Mouse (Mus musculus) kidney, embryonic 15.5 days (tissue): Measurements from ENCODE around the gene Zfp653. TPM values are rescaled to one million over a fixed set of nuclear protein-coding genes. Genes with fewer than 3 reads are reported as not detected.

Experiments used
- ATAC-seq: fragments of 200-750 bp; cut with Nextera tagmentation; replicated peaks from 2 replicates; pipeline ENCODE4 v1.8.0; 2017; ENCODE audit warnings: moderate TSS enrichment; ENCODE audit not compliant: low FRiP score
- H3K27ac ChIP-seq: fragments of 300-500 bp; sonication (generic); 2 replicates; pipeline ENCODE4 v1.5.1; 2015; ENCODE audit warnings: mild to moderate bottlenecking, inconsistent platforms
- H3K27me3 ChIP-seq: fragments of 300-500 bp; sonication (generic); 2 replicates; pipeline ENCODE4 v1.6.1; 2015; ENCODE audit warnings: inconsistent platforms
- H3K36me3 ChIP-seq: fragments of 300-500 bp; sonication (generic); 2 replicates; pipeline ENCODE4 v1.6.1; 2015; ENCODE audit warnings: inconsistent platforms
- H3K4me1 ChIP-seq: fragments of 300-500 bp; sonication (generic); 2 replicates; pipeline ENCODE4 v1.6.1; 2015; ENCODE audit warnings: inconsistent platforms
- H3K4me2 ChIP-seq: fragments of 300-500 bp; sonication (generic); 2 replicates; pipeline ENCODE4 v1.6.1; 2015; ENCODE audit warnings: moderate library complexity, mild to moderate bottlenecking, inconsistent platforms
- H3K4me3 ChIP-seq: fragments of 300-500 bp; sonication (generic); replicated peaks from 2 replicates; pipeline ENCODE4 v1.5.1; 2015; ENCODE audit warnings: mild to moderate bottlenecking, inconsistent platforms
- H3K9ac ChIP-seq: fragments of 300-500 bp; sonication (generic); 2 replicates; pipeline ENCODE4 v1.6.1; 2015; ENCODE audit warnings: mild to moderate bottlenecking, inconsistent platforms
- H3K9me3 ChIP-seq: fragments of 300-500 bp; sonication (generic); replicated peaks from 2 replicates; pipeline ENCODE4 v1.6.1; 2016; ENCODE audit warnings: inconsistent platforms
- WGBS: fragments of 180-500 bp; shearing (Covaris S2); methylation state at CpG from one replicate; pipeline ENCODE4 v1.1.7; 2015; ENCODE audit warnings: mixed read lengths; 5-methylcytosine and 5-hydroxymethylcytosine counted together
- polyA plus RNA-seq: library from polyadenylated mRNA; unstranded; fragments of >200 nt; fragmentation: Nextera tagmentation; extraction: Ambion mirVana; gene quantifications from 2 replicates; pipeline ENCODE4 v1.2.1, GENCODE M21; 2015

Gene Zfp653
- polyA plus RNA-seq = 11.7 and 14.0 TPM in 2 replicates

GRCm38 (mm10) chr9:22070791-22071573 lies at the start of gene Zfp653, which contains the start of gene Gm49318:
Gene Zfp653, minus strand, starts transcription at chr9:22071376.
Gene Gm49318, minus strand, starts transcription at chr9:22071259.
- under 1% methylated on average over 77 of the region's 87 CpGs for WGBS
- H3K4me2 ChIP-seq = peak within 1 kb of the TSS; percentile 64
- peak within 1 kb of the TSS; percentile 99 for H3K27ac ChIP-seq
- H3K27me3 ChIP-seq = no peaks in the 10 kb centered on the region
- peaks cover 24% of the 10 kb centered on the region for H3K4me1 ChIP-seq
- H3K36me3 ChIP-seq = peaks cover 42% of the 10 kb centered on the region
- H3K4me3 ChIP-seq = peak within 1 kb of the TSS; percentile 91
- H3K9ac ChIP-seq = peak within 1 kb of the TSS; percentile 93
- peak; percentile 98 for ATAC-seq
- H3K9me3 ChIP-seq = no peaks in the 10 kb centered on the region

- ATAC-seq = no peak
- H3K4me3 ChIP-seq = no peak overlapping the region
- no peak overlapping the region for H3K4me2 ChIP-seq
- no peaks in the 10 kb centered on the region for H3K9me3 ChIP-seq
- no peaks in the 10 kb centered on the region for H3K36me3 ChIP-seq
- H3K4me1 ChIP-seq = peaks cover 16% of the 10 kb centered on the region
- WGBS = 88% methylated on average over 4 of the region's 4 CpGs
- H3K27ac ChIP-seq = no peak overlapping the region
- no peaks in the 10 kb centered on the region for H3K27me3 ChIP-seq
- no peak overlapping the region for H3K9ac ChIP-seq
Measured at GRCm38 (mm10) chr9:22119543-22119942, 48.4 kb upstream of the Zfp653 start.

GRCm38 (mm10) chr9:22117754-22118456 lies 46.7 kb upstream of the Zfp653 start:
- H3K9me3 ChIP-seq = no peaks in the 10 kb centered on the region
- H3K36me3 ChIP-seq = peaks cover 11% of the 10 kb centered on the region
- H3K4me1 ChIP-seq = peaks cover 16% of the 10 kb centered on the region
- H3K9ac ChIP-seq = 0 out of 2 replicates have a peak overlapping the region, but pooled peaks have one; percentile 84
- no peak overlapping the region for H3K27ac ChIP-seq
- H3K4me3 ChIP-seq = peak overlapping the region; percentile 82
- no peaks in the 10 kb centered on the region for H3K27me3 ChIP-seq
- 43% methylated on average over 10 of the region's 10 CpGs for WGBS
- peak overlapping the region; percentile 70 for H3K4me2 ChIP-seq
- ATAC-seq = no peak

GRCm38 (mm10) chr9:22116740-22117426 lies 45.7 kb upstream of the Zfp653 start, which contains the start of gene Elof1:
Gene Elof1, minus strand, starts transcription at chr9:22117172.
- under 1% methylated on average over 52 of the region's 52 CpGs for WGBS
- Histone ChIP-seq H3K27me3 (no peaks in the 10 kb centered on the region), H3K4me2 (peak within 1 kb of the TSS; percentile 70), H3K9me3 (no peaks in the 10 kb centered on the region), H3K27ac (peak within 1 kb of the TSS; percentile 74), H3K36me3 (peaks cover 21% of the 10 kb centered on the region), H3K4me3 (peak within 1 kb of the TSS; percentile 82), H3K9ac (peak within 1 kb of the TSS; percentile 84), H3K4me1 (peaks cover 16% of the 10 kb centered on the region)
- peak; percentile 95 for ATAC-seq

GRCm38 (mm10) chr9:22116086-22116485 lies 44.9 kb upstream of the Zfp653 start:
- no peaks in the 10 kb centered on the region for H3K27me3 ChIP-seq
- H3K27ac ChIP-seq = no peak overlapping the region
- ATAC-seq = no peak
- H3K9me3 ChIP-seq = no peaks in the 10 kb centered on the region
- peaks cover 29% of the 10 kb centered on the region for H3K36me3 ChIP-seq
- peaks cover 16% of the 10 kb centered on the region for H3K4me1 ChIP-seq
- 23% methylated on average over 15 of the region's 15 CpGs for WGBS
- H3K4me3 ChIP-seq = peak overlapping the region; percentile 82
- peak overlapping the region; percentile 84 for H3K9ac ChIP-seq
- peak overlapping the region; percentile 70 for H3K4me2 ChIP-seq

- H3K9me3 ChIP-seq = no peaks in the 10 kb centered on the region
- no peaks in the 10 kb centered on the region for H3K27me3 ChIP-seq
- no peak overlapping the region for H3K27ac ChIP-seq
- no peak for ATAC-seq
- H3K9ac ChIP-seq = peak overlapping the region; percentile 84
- peaks cover 16% of the 10 kb centered on the region for H3K4me1 ChIP-seq
- H3K4me3 ChIP-seq = peak overlapping the region; percentile 82
- WGBS = 89% methylated on average over 4 of the region's 4 CpGs
- peak overlapping the region; percentile 70 for H3K4me2 ChIP-seq
- peaks cover 33% of the 10 kb centered on the region for H3K36me3 ChIP-seq
Measured at GRCm38 (mm10) chr9:22115635-22116034, 44.5 kb upstream of the Zfp653 start.

GRCm38 (mm10) chr9:22108194-22108593 lies 37.0 kb upstream of the Zfp653 start:
- peaks cover 39% of the 10 kb centered on the region for H3K36me3 ChIP-seq
- no peak overlapping the region for H3K4me2 ChIP-seq
- no peak overlapping the region for H3K9ac ChIP-seq
- 88% methylated on average over 9 of the region's 9 CpGs for WGBS
- H3K27ac ChIP-seq = no peak overlapping the region
- no peak for ATAC-seq
- H3K27me3 ChIP-seq = no peaks in the 10 kb centered on the region
- no peaks in the 10 kb centered on the region for H3K9me3 ChIP-seq
- H3K4me3 ChIP-seq = no peak overlapping the region
- no peaks in the 10 kb centered on the region for H3K4me1 ChIP-seq

- H3K9ac ChIP-seq = no peak overlapping the region
- peak overlapping the region; percentile 42 for H3K4me2 ChIP-seq
- peaks cover 45% of the 10 kb centered on the region for H3K27me3 ChIP-seq
- H3K27ac ChIP-seq = no peak overlapping the region
- H3K4me1 ChIP-seq = peaks cover 19% of the 10 kb centered on the region
- H3K9me3 ChIP-seq = no peaks in the 10 kb centered on the region
- H3K4me3 ChIP-seq = peak overlapping the region; percentile 13
- no peaks in the 10 kb centered on the region for H3K36me3 ChIP-seq
- no peak for ATAC-seq
- WGBS = 4% methylated on average over 18 of the region's 18 CpGs
Measured at GRCm38 (mm10) chr9:22099922-22100321, 28.7 kb upstream of the Zfp653 start.

- H3K36me3 ChIP-seq = no peaks in the 10 kb centered on the region
- ATAC-seq = no peak
- peaks cover 19% of the 10 kb centered on the region for H3K4me1 ChIP-seq
- H3K4me3 ChIP-seq = peak within 1 kb of the TSS; percentile 13
- H3K9me3 ChIP-seq = no peaks in the 10 kb centered on the region
- no peak within 1 kb of the TSS for H3K27ac ChIP-seq
- 7% methylated on average over 14 of the region's 14 CpGs for WGBS
- H3K9ac ChIP-seq = no peak within 1 kb of the TSS
- H3K4me2 ChIP-seq = peak within 1 kb of the TSS; percentile 42
- H3K27me3 ChIP-seq = peaks cover 45% of the 10 kb centered on the region
Measured at GRCm38 (mm10) chr9:22098993-22099696, 28.0 kb upstream of the Zfp653 start, which contains the start of gene Cnn1. Gene Cnn1, plus strand, starts transcription at chr9:22099216.

- Histone ChIP-seq H3K36me3 (no peaks in the 10 kb centered on the region), H3K27me3 (peaks cover 41% of the 10 kb centered on the region), H3K9me3 (no peaks in the 10 kb centered on the region), H3K9ac (peak overlapping the region; percentile 53), H3K4me2 (peak overlapping the region; percentile 79), H3K4me1 (peaks cover 19% of the 10 kb centered on the region), H3K27ac (no peak overlapping the region), H3K4me3 (peak overlapping the region; percentile 46)
- peak; percentile 76 for ATAC-seq
- 2% methylated on average over 24 of the region's 24 CpGs for WGBS
Measured at GRCm38 (mm10) chr9:22095854-22096307, 24.7 kb upstream of the Zfp653 start.

GRCm38 (mm10) chr9:22092746-22093145 lies 21.6 kb upstream of the Zfp653 start:
- Histone ChIP-seq H3K4me1 (peaks cover 6% of the 10 kb centered on the region), H3K4me2 (no peak overlapping the region), H3K27me3 (peaks cover 9% of the 10 kb centered on the region), H3K9ac (no peak overlapping the region), H3K9me3 (no peaks in the 10 kb centered on the region), H3K27ac (no peak overlapping the region), H3K4me3 (no peak overlapping the region), H3K36me3 (no peaks in the 10 kb centered on the region)
- no peak for ATAC-seq
- WGBS = 86% methylated on average over 6 of the region's 6 CpGs
